Mouse (Mus musculus) lung, adult 2 months (tissue): ENCODE data around the gene Klhl12. TPM values are rescaled to one million over a fixed set of nuclear protein-coding genes. Genes with fewer than 3 reads are reported as not detected.
"Not testable (repeated sequence)": the region's sequence is repeated elsewhere in the genome, so short reads cannot be mapped to it uniquely, and the experiment has no call there.

ENCODE experiments used
- DNase-seq: peaks from one replicate; pipeline ENCODE4 v3.0.0; 2022
- H3K4me1 ChIP-seq: fragments of 200-500 bp; 2 replicates; pipeline ENCODE4 v1.6.1; 2011; ENCODE audit warnings: low read length; ENCODE audit not compliant: control insufficient read depth, insufficient read depth
- H3K4me3 ChIP-seq: fragments of 200-500 bp; replicated peaks from 2 replicates; pipeline ENCODE3; 2011; ENCODE audit warnings: low read depth, mild to moderate bottlenecking, control low read depth, low read length; ENCODE audit errors: extremely low read depth
- CTCF ChIP-seq: fragments of 200-500 bp; IDR thresholded peaks from 2 replicates; pipeline ENCODE4 v1.5.1; 2011; ENCODE audit warnings: mild to moderate bottlenecking, low read length, control low read depth; ENCODE audit not compliant: insufficient read depth
- POLR2A ChIP-seq: fragments of 200-500 bp; IDR thresholded peaks from 2 replicates; pipeline ENCODE4 v1.6.1; 2011; ENCODE audit warnings: low read depth, mild to moderate bottlenecking, control low read depth, low read length, borderline replicate concordance; ENCODE audit errors: extremely low read depth
- WGBS: fragments of 180-500 bp; shearing (Covaris S2); methylation state at CpG from one replicate; pipeline ENCODE4 v1.1.7; 2018; 5-methylcytosine and 5-hydroxymethylcytosine counted together
- polyA plus RNA-seq: library from polyadenylated mRNA; depleted of rRNA; stranded (reverse); fragments of >200 nt; gene quantifications from 2 replicates; pipeline ENCODE4 v1.2.3, GENCODE M21; 2012

Klhl12 gene
- polyA plus RNA-seq, 1 experiment, result 8.5 TPM

GRCm38 (mm10) chr1:134513312-134513860, 58.1 kb downstream of the Klhl12 start:
- peak; percentile 48 for DNase-seq
- H3K4me1 ChIP-seq, result no peaks in the 10 kb centered on the region; the same call in 1 of the 2 replicates
- WGBS, result 3% methylated on average over 38 of the region's 38 CpGs
- TF ChIP-seq POLR2A (no peak), CTCF (no peak)
- H3K4me3 ChIP-seq, result peak overlapping the region; percentile 52

DNA sequence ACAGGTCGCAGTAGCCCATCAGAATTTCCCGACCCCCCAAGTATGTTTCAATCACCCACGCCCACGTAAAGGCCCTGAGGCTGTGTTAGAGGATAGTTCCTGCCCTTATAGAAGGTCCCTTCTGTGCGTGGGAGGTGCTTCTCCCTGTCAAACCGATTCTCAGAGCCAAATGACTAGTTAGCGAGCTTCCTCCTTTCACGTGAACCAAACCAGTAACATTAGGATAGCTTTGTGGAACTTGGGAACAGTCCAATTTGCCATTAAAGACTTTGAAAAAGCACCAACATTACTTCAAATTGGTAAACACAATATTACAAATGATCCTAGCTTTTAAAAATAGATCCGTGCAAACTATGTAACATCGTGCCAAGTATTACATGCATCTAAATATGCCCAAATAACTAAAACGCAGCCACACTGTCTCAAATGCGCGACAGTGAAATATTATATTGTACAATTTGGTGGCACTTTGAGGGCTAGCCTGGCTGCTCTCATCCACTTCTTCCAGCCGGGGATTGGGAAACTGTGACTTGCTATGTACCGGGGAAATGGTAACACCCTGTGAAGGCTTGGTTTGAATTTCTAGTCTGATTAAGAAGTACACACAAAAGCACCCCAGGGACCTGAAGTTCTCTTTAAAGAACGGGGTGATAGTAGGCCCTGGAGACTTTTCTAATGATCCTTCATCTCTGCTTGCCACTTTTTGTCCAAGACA, 58.7 kb downstream of the Klhl12 start:
- no peak for TF ChIP-seq POLR2A
- Histone ChIP-seq H3K4me3 (peak overlapping the region; percentile 14), H3K4me1 (no peaks in the 10 kb centered on the region; the same call in 1 of the 2 replicates)
- no peak for DNase-seq
- 39% methylated on average over 16 of the region's 16 CpGs for WGBS

GRCm38 (mm10) chr1:134515891-134516290, 60.6 kb downstream of the Klhl12 start:
- H3K4me3 ChIP-seq, result no peak overlapping the region
- no peak for DNase-seq
- 60% methylated on average over 2 of the region's 2 CpGs for WGBS
- H3K4me1 ChIP-seq, result no peaks in the 10 kb centered on the region; the same call in 1 of the 2 replicates
- TF ChIP-seq POLR2A (no peak), CTCF (no peak)

DNA sequence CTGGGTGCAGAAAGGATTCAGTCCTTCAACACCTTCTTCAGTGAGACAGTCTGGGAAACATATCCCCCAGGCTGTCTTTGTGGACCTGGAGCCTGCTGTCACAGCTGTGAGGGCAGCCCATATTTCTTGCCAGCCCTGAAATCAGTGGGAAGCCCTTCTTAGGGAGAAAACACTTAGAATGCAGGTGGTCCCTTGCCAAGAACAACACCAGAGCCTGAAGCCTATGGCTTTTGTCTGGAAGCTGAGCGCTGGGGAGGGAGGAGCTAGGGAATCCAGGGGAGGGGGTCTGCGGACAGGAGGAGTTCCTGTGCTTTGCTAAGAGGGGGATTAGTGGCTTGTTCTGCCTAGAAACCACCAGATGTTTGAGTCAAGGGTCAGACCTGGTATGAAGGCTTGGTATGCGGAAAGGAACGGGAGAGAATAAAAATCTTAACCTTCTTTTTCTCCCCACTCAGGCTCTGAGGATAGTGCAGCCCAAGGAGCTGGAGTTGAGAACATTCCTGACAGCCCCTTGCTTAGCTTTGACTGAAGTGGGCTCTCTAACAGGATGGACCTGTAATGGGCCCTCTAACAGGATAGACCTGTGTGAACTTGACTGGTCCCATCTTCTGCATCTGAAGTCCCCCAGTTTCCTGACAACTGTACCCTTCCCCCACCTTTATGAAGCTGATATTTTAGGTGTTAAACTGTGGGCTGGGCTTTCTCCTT, 61.3 kb downstream of the Klhl12 start:
- Histone ChIP-seq H3K4me3 (no peak overlapping the region), H3K4me1 (no peaks in the 10 kb centered on the region; the same call in 1 of the 2 replicates)
- TF ChIP-seq POLR2A (no peak), CTCF (no peak)
- DNase-seq, result no peak
- 38% methylated on average over 4 of the region's 4 CpGs for WGBS

DNA sequence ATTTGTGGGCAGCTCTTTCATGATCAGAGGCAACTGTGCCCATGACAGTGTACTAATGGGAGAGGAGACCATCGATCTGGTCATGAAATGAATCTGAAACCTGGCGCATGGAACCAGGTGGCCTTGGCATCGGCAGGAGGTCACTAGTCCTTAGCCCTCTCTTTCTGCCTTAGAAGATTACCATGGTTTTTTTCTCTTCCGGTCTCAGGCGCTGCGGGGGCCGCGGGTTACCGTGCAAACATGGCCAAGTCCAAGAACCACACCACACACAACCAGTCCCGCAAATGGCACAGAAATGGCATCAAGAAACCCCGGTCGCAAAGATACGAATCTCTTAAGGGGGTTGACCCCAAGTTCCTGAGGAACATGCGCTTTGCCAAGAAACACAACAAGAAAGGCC, 62.5 kb downstream of the Klhl12 start:
- not testable (repeated sequence) for DNase-seq, H3K4me3 ChIP-seq, H3K4me1 ChIP-seq
- 88% methylated on average over 14 of the region's 14 CpGs for WGBS

GRCm38 (mm10) chr1:134518677-134519076, 63.3 kb downstream of the Klhl12 start:
- 3% methylated on average over 7 of the region's 7 CpGs for WGBS
- peak; percentile 77 for DNase-seq
- no peaks in the 10 kb centered on the region for H3K4me1 ChIP-seq
- no peak overlapping the region for H3K4me3 ChIP-seq
- TF ChIP-seq CTCF (peak; percentile 91), POLR2A (no peak)

DNA sequence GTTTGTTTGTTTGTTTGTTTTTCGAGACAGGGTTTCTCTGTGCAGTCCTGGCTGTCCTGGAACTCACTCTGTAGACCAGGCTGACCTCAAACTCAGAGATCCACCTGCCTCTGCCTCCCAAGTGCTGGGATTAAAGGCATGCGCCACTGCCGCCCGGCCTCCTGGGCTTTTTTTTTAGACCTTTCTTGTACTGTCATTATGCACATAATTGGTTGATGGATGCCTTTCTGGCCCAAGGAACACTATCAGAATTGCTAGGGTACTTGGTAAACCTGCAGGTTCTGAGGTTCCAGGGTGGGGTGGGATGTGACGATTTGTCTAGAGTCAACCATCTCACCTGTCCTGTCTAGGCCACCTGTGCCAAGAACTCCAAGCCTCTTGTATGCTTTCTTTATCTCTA, 63.9 kb downstream of the Klhl12 start:
- WGBS, result 91% methylated on average over 5 of the region's 5 CpGs
- not testable (repeated sequence) for DNase-seq, H3K4me3 ChIP-seq, H3K4me1 ChIP-seq

DNA sequence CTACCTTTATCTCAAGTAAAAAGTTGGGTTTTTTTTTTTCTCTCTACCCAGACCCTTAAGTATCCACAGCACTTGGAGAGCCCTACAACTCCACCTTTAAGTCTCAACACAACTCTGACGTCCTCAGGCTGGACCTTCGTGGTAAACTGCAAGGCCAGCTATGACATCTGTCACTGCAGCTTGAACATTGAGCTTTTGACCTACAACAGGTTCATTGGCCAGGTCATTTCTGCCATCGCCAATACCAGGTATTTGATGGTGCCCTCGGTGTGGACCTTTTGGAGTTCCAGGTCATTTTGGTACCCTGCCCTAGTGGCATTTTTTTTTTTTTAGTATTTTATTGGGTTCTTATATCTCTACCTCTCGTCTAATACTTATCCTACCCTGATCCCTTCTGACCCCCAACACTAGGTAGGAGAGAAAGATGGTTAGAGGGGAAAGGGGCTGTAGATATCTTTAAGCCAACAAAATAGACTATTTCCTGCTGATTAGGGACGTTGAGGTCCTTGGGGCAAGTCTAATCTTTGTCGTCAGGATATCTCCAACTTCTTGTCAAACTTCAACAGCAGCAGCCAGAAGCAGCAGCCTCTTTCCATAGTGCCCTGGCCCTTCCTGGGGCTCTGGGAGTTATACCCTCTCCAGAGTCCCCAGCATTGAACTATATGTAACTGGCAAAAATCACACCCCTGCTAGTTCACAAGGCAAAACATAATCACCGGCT, 64.8 kb downstream of the Klhl12 start:
- DNase-seq, result no peak
- no peak for TF ChIP-seq CTCF
- no peak for TF ChIP-seq POLR2A
- H3K4me3 ChIP-seq, result no peak overlapping the region
- no peaks in the 10 kb centered on the region for H3K4me1 ChIP-seq
- 77% methylated on average over 8 of the region's 8 CpGs for WGBS

- no peak for TF ChIP-seq CTCF
- TF ChIP-seq POLR2A, result no peak
- no peak overlapping the region for H3K4me3 ChIP-seq
- DNase-seq, result no peak
- WGBS, result 78% methylated on average over 7 of the region's 7 CpGs
- H3K4me1 ChIP-seq, result no peaks in the 10 kb centered on the region
These were observed 65.8 kb downstream of the Klhl12 start for GRCm38 (mm10) chr1:134521163-134521562.
